Mouse (Mus musculus) layer of hippocampus, postnatal 14 days (tissue): ENCODE measurements around the gene Mansc1. TPM values are rescaled to one million over a fixed set of nuclear protein-coding genes. Genes with fewer than 3 reads are reported as not detected.
"Not testable (repeated sequence)": the region's sequence is repeated elsewhere in the genome, so short reads cannot be mapped to it uniquely, and the experiment has no call there.

Experiments used
- DNase-seq, 2 experiments: peaks; one replicate each; pipeline ENCODE4 v3.0.0; 2021 to 2022; ENCODE audit warnings: low spot score in 2 of 2, mixed read lengths in 1 of 2
- long read RNA-seq, 2 experiments: library from polyadenylated mRNA; stranded (forward); transcript quantifications; one replicate each; pipeline ENCODE4 v2.0.0; 2021
- total RNA-seq, 2 experiments: library from RNA; stranded (reverse); gene quantifications; 2 replicates each; pipeline ENCODE4 v1.2.3; 2021

Gene Mansc1
- total RNA-seq = 1 to 10 TPM; 5.5 to 5.8 TPM
- long read RNA-seq, experiment 1, partial matches to known transcripts = 0 of 3 reads
- long read RNA-seq, experiment 1, other reads (novel, unspliced or antisense) = 0 of 3 reads
- long read RNA-seq, experiment 2, partial matches to known transcripts = 1 of 5 reads
- long read RNA-seq, experiment 2, other reads (novel, unspliced or antisense) = 0 of 5 reads

GRCm38 (mm10) chr6:134631947-134632687, at the start of gene Mansc1:
Gene Mansc1 (minus strand): TSS chr6:134632488.
- DNase-seq = no peak

DNA sequence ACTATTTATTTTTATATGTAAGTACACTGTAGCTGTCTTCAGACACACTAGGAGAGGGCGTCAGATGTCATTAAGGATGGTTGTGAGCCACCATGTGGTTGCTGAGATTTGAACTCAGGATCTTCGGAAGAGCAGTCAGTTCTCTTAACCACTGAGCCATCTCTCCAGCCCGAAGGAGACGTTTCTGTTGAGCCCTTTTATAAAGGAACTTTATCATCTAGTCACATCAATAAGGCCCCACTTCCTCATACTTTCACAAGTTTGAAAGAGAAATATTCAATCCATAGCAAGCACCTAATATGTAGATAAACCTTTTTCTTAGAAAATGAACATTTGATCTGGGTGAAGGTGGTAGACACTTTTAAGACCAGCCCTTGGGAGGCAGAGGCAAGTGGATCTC, 47.0 kb upstream of the Mansc1 start:
- not testable (repeated sequence) for DNase-seq

DNA sequence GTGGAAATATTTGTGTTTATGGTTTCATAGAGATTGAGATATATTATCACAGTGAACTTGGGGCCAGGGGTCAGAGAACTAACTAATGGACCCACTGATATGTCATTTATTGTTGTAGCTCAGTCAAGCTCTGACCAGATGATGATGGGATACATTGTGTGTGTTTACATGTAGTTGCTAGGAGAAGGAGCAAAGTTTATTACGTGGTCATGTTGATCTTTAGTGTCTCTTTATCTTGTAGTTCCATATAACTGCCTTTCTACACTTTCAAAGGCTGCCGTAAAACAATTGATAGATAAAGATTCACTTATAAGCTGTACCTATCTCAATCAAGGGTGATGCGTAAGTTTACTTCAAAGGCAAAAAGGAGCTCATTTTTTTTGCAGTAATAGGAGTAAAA, 45.7 kb upstream of the Mansc1 start:
- DNase-seq = no peak

DNA sequence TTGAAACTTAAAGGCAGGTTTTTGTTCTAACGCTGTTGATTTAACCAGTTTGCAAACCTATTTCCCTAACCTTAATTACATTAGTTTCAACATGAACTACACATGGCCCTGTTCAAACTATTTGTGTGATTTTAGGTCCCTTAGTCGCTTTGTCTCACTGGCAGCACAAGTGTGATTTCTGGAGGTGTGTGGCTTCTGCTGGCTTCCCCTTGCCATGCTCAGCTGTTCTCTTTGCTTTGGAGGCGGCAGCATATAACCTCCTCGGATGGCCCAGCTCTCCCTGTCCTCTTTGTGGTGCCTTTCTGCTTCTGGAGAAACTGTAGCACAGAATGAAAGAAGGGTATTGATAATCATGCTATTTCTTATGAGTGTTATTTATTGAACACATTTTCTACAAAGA, 45.2 kb upstream of the Mansc1 start:
- DNase-seq = no peak

DNA sequence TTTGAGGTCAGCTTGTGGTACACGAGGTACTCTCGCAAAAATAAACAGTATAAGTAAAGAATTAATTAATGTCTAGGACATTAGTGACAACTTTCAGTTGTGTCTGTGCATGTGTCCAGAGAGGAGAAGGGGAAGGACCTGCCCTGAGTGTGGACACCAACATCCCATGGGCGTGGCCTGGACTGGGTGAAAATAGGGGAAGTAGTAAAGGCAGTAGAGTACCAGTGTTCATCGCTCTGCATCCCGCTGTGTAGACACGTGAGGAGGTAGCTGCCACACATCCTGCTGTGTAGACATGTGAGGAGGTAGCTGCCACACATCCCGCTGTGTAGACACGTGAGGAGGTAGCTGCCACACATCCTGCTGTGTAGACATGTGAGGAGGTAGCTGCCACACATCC, 41.4 kb upstream of the Mansc1 start:
- not testable (repeated sequence) for DNase-seq

DNA sequence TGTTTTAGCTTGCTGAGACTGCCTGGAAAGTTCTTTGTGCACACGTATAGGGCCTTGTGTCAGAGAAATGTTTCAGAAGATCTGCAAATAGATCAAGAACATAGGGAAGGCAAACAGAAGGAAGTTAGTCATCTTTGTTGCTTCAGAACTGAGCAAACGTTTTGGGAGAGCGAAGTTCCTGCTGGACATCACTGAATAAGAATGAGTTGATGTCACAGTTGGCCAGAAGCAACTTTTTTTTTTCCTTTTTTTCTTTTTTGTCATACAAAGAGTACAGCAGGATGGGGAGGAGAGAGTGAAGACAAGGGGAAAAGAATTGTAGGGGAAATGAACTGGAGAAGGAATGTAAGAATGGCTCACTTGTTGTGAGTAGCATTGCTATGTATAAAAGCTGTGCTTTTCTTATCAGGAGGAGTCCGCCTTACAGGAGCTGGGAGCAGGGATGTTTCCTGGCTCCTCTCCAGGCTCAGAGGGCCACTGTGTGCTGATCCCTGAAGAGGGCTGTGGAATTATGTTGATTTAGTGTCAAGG, 38.7 kb upstream of the Mansc1 start:
- DNase-seq = no peak

GRCm38 (mm10) chr6:134669179-134669865, 37.0 kb upstream of the Mansc1 start:
- no peak for DNase-seq

GRCm38 (mm10) chr6:134668519-134668918, 36.2 kb upstream of the Mansc1 start:
- no peak for DNase-seq

DNA sequence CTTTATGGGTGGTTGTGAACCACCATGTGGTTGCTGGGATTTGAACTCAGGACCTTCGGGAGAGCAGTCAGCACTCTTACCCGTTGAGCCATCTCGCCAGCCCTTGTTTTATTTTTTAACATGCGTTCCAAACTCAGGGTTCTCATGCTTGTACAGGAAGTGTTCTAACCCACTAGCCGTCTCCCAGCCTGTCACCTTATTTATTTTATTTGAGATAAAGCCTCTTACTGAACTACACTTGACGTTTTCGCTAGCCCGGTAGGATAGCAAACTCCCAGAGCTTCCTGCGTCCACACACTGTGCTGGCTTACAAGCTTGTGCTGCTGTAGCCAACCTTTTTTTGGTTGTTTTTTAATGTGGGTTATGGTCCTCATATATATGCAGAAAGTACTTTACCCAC, 33.5 kb upstream of the Mansc1 start:
- no peak for DNase-seq

DNA sequence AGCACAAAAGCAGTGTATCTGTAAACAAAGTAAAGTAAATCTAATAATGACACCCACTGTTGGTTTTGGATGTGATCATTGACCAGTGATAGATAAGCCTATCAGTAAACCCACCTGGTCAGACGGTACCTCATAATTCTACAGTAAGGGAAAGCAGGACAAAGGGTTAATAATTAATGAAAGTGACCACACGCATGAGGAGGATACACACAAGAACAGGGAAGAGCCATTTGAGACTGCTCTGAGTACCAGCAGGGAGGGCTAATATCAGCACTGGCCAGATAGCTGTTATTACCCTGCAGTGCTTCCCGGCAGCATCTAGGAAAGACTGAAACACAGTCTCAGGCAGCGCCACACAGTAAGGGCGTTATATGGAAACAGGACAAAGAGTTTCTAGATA, 32.3 kb upstream of the Mansc1 start:
- DNase-seq = no peak

- no peak for DNase-seq
Observed at GRCm38 (mm10) chr6:134660714-134661406, 28.6 kb upstream of the Mansc1 start.

DNA sequence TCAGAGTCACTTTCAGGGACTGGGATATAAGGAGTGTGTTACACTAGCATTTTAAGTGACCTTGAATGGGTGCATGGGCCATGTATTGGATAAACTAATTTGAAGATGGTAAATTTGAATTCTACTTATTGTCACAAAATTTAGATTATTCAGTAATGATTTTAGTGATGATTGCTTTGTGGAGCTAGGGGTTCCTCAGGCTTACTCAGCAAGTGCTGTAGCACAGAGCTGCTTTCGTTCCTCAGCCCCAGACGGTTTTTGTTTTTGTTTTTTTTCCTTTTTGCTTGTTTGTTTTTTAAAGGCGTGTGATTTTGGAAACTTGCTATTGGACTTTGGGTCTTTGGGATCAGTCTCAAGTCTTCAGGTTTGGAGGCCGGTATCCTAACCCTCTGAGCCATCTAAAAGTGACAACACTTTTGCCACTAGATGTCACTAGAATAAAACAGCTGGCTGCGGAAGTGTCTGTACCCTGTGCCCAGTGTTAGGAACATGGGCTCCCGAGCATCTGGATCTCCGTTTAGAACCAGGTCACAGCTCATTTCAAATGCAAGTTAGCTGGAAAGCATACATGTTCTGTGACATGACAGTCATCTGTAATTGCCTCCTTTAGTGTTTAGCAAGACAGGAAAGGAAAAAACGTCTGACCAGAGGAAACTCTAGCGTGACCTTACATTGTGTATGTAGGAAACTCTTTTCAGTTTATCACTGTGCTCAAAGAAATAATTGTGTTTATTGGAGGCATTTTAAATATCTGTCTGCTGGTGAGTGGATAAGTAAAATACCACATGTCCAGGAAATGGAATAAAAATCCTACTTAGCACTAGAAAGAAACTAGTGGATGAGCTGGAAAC, 27.0 kb upstream of the Mansc1 start:
- peak; percentile 35 to 78 for DNase-seq

- no peak for DNase-seq
Observed at GRCm38 (mm10) chr6:134656527-134656926, 24.2 kb upstream of the Mansc1 start.

- DNase-seq = peak in 1 of 2 experiments; percentile 72
Observed at GRCm38 (mm10) chr6:134648356-134648755, 16.1 kb upstream of the Mansc1 start.

- no peak for DNase-seq
Observed at GRCm38 (mm10) chr6:134647621-134648020, 15.3 kb upstream of the Mansc1 start.

DNA sequence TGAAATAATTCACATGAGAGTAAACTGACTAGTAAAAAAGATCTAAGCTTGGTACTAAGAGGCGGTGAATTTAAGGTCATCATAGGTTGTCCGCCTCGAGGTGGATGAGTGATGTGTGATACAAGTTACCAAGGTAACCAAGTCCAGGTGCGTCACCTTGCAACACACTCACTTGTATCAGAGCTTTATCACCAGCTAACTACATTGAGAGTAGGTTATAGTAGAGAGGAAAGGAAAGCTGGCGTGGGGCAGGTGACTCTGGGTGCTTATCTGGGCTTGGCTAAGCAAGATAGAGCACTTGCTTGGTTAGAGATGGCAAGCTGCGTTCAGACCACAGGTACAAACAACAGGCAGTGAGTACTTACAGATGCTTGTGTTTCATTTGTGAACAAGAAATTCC, 14.5 kb upstream of the Mansc1 start:
- DNase-seq = no peak

GRCm38 (mm10) chr6:134643296-134643695, 11.0 kb upstream of the Mansc1 start:
- DNase-seq = no peak

DNA sequence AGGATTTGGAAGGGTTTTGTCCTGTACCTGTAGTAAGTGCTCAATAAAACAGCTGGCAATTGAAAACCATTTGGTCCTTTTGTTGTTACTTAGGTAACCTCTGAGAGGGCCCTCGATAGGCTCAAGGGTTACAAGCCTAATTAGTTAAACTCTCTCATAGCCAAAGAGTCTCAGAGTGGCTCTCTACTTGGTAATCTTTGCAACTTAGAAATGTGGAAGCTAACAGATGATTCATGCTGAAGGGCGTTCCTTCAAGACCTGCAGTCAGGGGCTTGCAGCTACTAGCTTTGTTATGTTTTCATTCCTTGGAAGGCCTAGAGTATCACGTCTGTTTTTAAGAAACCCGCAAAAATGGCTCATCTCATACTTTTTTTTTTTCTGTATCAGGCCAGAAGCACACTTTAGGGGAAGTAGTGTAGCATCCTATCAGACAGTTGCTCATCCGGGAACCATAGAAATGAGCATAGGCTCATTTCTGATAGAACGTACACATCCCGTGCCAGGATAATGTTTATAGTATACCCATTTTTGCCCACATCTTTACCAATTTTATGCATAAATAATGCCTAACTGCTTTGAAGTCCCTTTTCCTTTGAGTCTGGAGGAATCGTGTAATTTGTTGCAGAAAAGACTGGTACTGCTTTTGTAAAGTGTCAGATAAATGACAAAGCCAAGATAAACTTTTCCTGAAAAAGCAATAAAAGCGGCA, 9.6 kb upstream of the Mansc1 start:
- no peak for DNase-seq

DNA sequence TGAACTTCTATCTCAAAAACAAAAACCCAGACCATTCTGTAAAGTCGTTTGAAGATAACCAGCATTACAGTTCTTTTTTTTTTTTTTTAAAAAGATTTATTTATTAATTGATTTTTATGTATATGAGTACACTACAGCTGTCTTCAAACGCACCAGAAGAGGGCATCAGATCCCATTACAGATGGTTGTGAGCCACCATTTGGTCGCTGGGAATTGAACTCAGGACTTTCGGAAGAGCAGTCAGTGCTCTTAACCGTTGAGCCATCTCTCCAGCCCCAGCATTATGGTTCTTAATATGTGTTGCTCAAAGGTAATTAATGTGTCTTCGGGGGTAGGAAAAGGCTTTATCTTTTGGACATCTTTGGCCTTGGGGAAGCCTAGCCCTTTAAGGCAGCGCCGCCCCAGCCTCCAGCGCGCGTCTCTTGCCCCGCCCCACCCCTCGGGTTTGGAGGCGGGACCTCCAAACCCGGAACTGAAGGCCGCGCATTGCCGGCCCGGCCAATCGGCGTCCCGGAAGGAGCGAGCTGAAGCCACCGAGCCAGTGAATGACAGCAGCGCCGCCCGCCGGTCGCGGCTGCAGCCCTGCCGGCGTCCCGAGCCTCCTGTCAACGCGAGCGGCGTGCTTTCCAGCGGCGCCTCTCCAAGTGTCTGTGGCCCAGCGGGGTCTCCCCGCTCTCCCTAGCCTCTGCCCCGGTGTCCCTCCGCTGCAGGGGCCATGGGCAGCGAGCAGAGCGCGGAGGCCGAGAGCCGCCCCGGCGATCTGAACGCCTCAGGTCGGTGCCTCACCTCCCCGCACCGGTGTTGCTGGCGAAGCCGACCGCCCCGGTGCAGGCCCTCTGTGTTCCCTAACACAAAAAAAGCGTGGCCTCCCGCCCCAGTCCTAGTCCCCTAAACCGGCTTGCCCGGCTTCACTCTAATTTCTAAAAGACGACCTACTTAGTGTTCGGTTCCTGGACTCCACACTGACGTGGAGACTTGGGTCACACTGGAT, 8.5 kb upstream of the Mansc1 start:
- peak; percentile 89 to 96 for DNase-seq
